Mouse (Mus musculus) regulatory T cell (primary cell): Measurements from ENCODE around the gene Mapre3.

Experiments used
- in situ Hi-C: fragments of 300-600 bp; cut with MboI, MseI; formaldehyde crosslinking; loops from one replicate; pipeline ENCODE4 v1.15.1; 2025; ENCODE audit warnings: high pct_unique_total_duplicates

Mapre3 gene

GRCm38 (mm10) chr5:30915456-30915855 lies 101.0 kb downstream of the Mapre3 start:
- in situ Hi-C loops = loop anchor here (5.0 to 10.0 kb wide), 2 partner anchors 43 to 1459 kb away; no protein-coding TSS in a partner anchor
